Mouse (Mus musculus): Measurements from ENCODE around the gene Tmem145.
"Not testable (repeated sequence)": the region's sequence is repeated elsewhere in the genome, so short reads cannot be mapped to it uniquely, and the experiment has no call there.

The Tmem145 gene

DNA sequence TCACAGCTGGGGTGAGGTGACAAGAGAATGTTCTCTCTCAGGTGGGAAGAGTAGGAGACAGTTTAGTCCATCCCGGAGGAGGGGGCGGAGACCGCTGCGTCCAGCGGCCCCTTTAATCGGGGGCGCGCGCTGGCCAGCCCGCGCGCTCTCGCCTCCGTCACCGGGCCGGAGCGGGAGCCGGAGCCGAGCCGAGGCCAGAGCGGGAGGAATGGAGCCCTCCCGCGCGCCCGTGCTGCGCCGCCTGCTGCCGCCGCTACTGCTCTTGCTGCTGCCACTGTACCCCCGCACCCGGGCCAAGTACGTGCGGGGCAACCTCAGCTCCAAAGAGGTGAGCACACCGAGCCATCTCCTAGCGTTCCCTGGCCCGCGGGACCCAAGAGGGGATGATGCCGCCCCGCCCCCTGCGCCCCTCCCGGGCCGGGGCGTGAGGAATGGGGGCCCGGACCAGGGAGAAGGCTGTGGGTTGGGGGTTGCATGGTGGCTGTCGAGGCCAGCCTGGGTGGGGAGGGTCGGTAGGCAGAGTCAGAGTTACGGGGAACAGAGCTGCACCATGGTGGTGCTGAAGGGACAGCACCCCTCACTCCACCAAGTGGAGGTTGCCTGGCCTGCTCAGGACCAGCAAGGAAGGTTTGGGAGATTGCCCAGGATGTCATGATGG lies at the start of gene Tmem145:
Gene Tmem145 (plus strand): TSS at position 151 of the 658 bp plus-strand sequence.
- peak; percentile 77 for DNase-seq (ENCODE audit: low spot score)

DNA sequence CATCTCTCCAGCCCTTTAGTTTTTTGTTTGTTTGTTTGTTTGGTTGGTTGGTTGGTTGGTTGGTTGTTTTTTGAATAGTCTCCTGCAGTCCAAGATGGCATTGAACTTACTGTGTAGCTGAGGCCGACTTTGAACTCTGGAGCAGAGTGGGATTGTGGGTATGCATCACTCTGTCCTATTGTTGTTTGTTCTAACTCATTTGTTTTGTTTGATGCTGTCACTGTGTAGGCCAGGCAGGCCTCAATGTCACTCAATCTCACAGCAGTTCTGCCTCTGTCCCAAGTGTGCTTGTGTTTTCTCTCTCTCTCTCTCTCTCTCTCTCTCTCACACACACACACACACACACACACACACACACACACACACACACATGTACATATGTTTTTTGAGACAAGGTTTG lies 44.0 kb upstream of the Tmem145 start:
- no peak for DNase-seq (ENCODE audit: low spot score)

DNA sequence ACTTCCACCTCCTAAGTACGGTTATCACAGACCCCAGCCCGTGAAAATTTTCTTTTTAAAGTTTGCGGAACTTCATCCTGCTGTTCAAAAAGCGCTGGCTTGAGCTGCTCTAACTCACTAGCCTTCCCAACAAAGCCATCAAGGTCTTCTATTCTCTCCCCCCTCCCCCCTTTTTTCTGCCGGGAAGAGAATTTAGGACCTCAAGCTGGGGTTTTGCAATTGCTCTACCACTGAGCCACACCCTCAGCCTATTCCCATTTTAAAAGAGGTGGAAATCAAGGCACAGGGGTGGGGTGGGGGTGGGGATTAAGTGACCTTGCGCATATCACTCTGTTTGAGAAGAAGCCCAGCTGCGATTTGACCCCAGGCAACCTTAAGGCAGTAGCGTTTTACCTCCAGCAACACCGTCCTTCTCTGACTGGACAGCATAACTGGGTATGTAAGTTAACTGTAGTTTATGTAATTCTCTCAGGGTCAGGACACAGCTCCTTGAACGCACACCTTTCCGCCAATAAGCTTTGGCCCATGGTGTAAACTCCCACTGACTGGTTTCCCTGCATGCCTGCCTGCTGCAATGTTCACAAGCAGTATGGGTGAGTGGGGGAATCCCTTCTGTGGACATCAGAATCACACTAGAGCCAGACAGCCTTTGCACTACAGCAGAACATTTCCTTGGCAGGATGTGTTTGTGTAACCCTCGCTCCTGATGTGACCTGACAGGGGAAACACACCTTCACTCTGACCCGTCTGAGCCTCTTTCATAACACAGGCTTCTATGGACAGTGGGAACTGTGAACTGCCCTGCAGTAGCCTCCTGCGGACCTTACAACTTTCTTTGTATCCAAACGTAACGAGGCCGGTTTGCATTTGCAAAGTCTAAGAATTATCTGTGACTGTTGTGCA lies 41.7 kb upstream of the Tmem145 start:
- DNase-seq (ENCODE audit: low spot score) = no peak

DNA sequence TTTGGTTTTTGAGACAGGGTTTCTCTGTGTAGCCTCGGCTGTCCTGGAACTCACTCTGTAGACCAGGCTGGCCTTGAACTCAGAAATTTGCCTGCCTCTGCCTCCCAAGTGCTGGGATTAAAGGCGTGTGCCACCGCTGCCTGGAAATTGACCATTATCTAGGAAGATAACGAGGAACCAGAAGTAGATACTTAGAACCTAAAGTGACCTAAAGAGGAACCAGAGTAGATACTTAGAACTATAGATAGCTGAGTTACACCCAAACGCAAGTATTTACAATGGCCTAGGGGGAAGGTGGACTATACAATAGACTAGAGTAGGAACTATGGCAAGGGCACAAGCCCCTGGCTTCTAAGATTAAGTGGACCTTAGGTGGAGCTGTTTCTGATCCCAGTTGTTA lies 40.2 kb upstream of the Tmem145 start:
- DNase-seq (ENCODE audit: low spot score) = not testable (repeated sequence)

DNA sequence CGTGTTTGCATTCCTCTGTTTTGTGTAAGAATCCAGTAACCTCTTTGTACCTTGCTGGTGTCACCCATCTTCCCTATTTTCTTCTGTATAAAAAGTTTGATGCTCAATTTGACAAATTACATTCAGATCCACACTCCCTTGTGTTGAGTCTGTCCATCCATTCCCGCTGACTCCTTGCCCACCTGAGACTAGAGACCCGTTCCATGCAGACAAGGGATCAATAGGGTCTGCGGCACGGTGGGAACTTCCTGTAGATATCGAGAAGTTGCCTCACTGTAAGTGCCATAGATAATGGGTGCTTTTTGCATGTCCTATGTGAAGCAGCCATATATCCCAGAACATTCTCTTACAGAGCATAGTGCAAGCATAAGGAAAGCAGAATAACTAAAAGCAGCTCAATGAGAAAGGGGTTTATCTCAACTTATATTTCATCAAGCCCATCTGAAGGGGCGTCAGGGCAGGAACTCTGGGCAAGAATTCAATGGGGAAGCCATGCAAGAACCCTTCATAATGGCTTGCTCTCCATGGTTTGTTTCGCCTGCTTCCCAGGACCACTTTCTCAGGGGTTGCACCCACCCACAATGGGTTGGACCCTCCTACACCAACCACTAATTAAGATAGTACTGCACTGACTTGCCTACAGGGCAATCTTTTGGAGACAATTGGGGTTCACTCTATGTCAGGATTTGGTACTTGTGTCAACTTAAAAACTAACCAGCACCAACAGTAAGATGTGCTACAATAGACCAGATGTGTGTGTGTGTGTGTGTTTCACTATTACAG lies 39.5 kb upstream of the Tmem145 start:
- no peak for DNase-seq (ENCODE audit: low spot score)

DNA sequence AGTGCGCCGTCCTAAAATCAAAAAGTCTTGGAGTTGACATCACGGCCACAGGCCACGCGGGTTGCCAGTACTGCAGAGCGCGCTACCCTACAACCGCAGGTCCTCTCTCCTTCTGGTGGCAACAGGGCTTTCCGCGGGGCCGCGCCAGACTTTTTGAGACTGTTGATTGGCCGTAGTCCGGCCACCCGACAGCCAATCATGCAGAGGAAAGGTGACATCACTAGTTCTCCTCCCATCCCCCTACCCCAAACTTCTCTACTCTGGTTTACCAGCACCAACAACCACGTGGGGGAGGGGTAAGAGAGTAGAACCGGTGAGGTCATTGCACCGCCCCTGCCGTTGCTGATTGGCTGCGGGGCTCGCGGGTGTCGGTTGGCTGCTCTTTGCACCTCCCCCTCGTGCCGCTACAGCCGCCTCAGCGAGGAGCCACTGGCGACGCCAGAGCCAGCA lies 38.6 kb upstream of the Tmem145 start, which contains the start of gene Cic:
Gene Cic (plus strand): TSS at position 404 of the 450 bp plus-strand sequence.
- peak; percentile 100 for DNase-seq (ENCODE audit: low spot score)

DNA sequence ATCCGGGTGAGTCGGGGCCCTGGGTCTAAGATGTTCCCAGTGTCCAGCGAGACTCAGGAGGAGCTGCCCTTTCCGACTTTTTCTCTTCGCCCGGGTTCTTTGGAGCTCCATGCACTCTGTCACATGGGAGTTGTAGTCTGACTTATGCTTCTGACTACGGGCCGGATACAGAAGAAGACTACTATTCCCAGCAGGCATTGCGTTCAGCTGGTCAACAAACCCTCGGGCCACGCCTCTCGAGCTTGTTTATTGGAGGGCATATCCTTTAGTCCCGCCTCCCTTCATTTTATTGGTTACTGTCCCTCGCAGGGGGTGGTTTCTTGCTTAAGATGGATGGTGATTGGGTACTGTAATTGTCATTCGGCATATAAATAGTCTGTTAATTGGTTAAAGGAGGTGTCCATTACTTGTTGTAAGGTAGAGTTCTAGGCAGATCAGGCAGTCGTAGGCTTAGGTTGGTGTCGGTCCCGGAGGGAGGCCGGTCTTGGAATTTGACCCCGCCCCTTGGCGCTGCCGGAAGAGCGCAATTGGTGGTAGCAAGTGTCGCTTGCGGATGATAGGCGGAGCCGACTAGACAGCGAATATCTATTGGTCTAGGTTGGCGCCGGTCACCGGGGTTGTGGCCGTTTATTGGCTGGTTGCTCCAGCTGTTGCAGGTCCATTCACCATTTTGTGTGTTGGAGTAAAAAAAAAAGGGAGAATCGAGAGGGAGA lies 38.0 kb upstream of the Tmem145 start:
- DNase-seq (ENCODE audit: low spot score) = peak; percentile 100

DNA sequence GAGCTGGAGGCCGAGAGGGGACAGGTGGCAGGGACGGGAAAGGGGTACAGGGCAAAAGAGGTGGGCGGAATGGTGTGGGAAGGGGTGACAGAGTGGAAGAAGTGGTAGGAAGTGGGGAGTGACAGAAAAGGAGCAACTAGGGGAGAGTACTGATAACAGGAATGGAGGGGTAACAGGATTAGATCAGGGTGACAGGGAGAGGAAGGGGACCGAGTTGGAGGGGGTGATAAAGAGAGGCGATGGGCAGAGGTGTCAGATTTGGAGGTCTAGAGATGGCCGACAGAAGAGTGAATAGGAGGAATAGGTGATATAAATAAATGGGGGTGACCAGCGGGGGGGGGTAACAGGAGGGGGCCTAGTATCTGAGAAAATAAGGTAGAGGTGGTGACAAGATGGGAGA lies 37.3 kb upstream of the Tmem145 start:
- DNase-seq (ENCODE audit: low spot score) = no peak

DNA sequence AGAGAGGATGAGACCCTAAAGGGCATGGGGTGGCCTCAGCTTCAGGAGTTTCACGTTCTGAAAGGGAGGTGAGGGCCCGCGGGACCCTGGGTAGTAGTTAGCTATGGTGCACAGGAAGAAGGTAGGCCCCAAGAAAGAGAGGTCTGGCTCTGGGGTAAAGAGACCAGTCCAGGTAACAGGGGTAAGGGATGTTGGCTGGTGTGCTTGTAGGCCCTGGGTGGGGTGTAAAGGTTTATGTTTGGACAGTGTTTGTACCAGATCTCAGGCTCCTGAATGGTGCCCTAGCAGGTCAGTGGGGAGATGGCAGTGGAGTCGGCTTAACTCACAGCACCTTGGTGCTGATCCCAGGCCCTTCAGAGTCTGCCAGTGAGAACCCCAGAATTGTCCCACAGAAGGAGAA lies 36.9 kb upstream of the Tmem145 start:
- DNase-seq (ENCODE audit: low spot score) = no peak

DNA sequence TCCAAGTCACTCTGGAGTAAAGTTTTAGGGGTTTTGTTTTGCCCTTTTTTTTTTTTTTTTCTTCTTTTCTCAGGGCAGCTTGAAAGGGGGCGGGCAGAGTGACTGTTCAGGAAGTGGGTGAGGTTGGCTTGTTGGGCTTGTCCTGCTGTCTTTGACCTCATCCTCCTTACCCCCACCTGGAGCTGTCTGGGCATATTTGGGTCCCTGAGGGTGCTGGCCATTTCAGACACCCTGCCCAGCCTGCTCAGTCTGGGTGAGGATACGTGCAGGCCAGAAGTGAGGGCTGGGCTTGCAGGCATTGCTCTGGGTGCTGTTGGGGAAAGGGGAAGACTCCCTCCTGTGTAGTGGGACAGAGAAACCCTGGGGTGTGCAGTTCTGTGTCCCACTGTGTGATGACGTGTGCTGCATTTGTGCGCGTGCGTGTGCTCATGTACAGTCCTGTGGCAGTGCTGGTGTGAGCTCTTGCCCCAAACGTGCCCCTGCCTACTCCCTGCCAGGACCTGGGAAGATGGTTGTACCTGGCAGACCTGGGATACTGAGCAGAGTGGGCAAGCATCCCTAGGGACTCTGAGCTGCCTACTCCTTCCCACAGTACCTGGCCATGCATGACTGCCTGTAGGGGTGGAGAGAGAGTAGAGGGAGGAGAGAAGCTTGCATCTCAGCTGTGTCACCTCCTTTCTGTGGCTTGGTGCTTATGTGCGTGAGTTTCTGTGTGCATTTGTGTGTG lies 36.2 kb upstream of the Tmem145 start:
- DNase-seq (ENCODE audit: low spot score) = no peak

DNA sequence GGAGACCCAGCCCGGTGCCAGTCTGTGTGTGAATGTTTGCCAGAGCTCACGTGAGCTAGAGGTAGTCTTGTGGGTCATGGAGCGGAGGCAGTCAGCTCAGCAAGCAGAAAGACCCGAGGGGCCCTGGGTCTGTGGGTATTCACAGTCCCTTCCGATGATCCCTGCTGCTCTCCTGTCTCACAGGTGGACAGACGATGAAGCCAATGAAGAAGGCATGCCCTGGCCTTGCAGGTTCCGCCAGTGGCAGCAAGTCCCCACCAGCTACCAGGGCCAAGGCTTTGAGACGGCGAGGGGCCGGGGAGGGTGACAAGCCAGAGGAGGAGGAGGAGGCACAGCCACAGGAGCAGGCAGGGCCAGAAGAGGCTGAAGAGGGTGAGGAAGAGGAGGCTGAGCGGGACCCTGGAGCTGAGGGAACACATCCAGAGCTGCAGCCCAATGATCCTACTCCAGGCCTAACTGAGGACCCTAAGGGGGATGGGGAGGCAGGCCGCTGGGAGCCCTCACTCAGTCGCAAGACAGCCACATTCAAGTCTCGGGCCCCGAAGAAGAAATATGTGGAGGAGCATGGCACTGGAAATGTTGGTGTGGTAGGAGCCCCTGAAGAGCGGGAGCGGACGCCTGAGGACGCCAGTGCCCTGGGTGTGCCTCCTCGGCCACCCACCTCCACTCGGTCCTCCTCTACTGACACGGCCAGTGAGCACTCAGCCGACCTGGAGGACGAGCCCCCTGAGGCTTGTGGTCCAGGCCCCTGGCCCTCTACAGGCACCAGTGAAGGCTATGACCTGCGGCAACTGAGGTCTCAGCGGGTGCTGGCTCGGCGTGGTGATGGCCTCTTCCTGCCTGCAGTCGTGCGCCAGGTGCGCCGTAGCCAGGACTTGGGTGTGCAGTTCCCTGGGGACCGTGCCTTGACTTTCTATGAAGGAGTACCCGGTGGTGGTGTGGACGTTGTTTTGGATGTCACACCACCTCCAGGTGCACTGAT lies 35.0 kb upstream of the Tmem145 start:
- no peak for DNase-seq (ENCODE audit: low spot score)

DNA sequence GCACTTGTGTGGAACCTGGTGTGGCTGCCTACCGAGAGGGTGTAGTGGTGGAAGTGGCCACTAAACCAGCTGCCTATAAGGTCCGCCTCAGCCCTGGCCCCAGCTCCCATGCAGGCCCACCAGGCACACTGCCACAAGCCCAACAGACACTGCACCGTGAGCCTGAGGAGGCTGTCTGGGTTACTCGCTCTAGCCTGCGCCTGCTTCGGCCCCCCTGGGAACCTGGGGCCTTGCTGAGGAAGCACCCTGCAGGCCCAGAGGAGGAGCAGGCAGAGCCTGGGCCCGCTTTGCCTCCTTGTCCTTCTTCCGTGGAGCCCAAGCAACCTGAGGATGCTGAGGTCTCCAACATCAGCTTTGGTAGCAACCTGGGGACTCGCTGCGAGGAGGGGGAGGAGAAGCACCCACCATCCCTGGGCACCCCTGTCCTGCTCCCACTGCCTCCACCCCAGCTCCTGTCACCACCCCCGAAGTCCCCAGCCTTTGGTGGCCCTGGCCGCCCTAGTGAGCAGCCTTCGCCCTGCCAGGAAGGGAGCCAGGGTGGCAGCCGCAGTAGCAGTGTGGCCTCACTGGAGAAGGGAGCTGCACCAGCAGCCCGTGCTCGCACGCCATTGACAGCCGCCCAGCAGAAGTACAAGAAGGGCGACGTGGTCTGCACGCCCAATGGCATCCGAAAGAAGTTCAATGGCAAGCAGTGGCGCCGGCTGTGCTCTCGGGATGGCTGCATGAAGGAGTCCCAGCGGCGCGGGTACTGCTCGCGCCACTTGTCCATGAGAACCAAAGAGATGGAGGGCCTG lies 34.1 kb upstream of the Tmem145 start:
- no peak for DNase-seq (ENCODE audit: low spot score)

DNA sequence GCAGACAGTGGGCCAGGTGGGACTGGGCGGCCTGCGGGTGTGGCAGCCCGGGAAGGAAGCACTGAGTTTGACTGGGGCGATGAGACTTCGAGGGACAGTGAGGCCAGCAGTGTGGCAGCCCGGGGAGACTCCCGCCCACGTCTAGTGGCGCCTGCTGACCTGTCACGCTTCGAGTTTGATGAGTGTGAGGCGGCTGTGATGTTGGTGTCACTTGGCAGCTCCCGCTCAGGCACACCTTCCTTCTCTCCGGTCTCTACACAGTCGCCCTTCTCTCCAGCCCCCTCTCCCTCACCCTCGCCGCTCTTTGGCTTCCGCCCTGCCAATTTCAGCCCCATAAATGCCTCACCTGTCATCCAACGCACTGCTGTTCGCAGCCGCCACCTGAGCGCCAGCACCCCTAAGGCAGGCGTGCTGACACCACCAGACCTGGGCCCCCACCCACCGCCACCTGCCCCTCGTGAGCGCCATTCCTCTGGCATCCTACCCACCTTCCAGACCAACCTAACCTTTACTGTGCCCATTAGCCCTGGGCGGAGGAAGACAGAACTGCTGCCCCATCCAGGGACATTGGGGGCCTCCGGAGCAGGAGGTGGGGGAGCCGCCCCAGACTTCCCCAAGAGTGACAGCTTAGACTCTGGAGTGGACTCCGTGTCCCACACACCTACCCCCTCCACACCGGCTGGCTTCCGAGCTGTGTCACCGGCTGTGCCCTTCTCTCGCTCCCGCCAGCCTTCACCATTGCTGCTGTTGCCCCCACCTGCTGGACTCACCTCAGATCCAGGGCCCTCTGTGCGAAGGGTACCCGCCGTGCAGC lies 33.3 kb upstream of the Tmem145 start:
- no peak for DNase-seq (ENCODE audit: low spot score)

DNA sequence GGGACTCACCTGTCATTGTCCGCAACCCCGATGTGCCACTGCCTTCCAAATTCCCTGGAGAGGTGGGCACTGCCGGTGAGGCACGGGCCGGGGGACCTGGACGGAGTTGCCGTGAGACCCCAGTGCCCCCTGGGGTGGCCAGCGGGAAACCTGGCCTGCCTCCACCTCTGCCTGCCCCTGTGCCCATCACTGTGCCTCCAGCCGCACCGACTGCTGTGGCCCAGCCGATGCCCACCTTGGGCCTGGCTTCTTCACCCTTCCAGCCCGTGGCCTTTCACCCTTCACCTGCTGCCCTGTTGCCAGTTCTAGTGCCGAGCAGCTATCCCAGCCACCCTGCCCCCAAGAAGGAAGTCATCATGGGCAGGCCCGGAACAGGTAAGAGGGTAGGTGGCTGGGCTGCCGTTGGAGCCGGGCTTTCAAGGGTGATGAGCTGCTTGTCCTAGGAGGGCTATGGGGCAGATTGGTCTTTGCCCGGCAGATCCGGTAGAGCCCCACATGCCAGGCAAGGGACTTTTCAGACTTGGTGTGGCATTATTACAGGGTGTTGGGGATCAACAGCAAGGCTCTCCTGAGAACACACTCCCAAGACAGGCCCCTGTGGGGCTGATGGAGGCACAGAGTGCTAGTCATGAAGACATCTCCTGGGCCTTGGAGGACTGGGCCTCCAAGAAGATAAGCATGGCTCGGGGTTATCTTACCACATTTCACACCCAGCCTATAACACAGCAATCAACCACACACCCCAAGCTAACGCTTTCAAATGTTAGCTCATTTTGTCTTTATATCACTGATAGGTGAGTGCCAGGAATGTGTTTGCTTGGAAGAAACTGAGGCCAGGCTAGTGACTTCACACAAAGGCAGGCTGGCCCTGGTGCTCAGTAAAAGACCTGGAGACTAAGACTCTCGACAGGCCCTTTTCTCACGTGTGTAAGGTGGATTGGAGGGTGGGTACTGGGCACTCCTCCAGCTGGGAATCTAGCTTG lies 32.4 kb upstream of the Tmem145 start:
- no peak for DNase-seq (ENCODE audit: low spot score)

DNA sequence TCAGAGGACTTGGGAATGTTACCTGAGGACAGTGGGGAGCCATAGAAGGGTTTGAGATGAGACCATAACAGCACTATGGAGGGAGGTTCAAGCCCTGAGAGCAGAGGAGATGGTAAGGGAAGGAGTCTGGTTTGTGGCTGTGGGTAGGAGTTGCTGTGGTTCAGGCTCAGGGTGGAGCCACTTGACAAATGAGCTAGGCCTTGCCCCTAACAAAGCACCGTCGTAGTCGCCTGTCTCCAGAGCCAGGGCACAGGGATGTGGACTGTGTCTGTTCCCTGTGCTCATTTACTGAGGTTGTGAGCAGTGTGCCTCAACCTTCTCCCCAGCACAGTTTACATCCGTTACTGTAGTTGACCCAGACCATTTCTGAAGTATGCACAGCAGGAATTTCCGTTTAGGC lies 31.3 kb upstream of the Tmem145 start:
- no peak for DNase-seq (ENCODE audit: low spot score)

DNA sequence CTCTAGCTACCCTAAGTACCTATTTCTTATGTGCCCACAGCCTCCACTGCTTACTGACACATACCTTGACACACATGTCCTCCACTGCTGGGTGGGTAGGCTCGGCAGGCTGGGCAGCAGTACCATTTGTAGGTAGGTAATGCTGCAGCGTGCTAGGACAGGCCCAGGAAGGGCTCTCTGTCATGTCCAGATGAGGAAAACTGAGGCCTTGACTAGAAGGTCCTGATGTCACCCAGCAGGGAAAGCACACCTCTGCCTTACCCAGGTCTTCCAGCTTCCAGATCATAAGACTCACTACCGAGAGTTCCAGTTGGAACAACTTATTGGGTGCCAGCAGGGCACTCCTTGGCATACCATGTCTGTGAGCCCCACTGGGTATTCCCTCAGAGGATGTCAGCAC lies 30.9 kb upstream of the Tmem145 start:
- DNase-seq (ENCODE audit: low spot score) = no peak
